Mouse (Mus musculus) MEL (cell line): ENCODE measurements around the gene Kmt2d. TPM values are rescaled to one million over a fixed set of nuclear protein-coding genes. Genes with fewer than 3 reads are reported as not detected.

Source experiments
- DNase-seq: peaks from one replicate; pipeline ENCODE4 v3.0.0; 2011; ENCODE audit warnings: low read depth, low spot score
- H3K27ac ChIP-seq: 2 replicates; pipeline ENCODE4 v1.5.1; 2012; ENCODE audit warnings: low read depth, mild to moderate bottlenecking, control low read depth, low read length, moderate library complexity; ENCODE audit not compliant: control insufficient read depth
- H3K27me3 ChIP-seq, 2 experiments: fragments of 150-350 bp in 1 of 2; sonication (generic) in 1 of 2; 2 replicates each; pipeline ENCODE4 v1.6.1; 2012; ENCODE audit warnings: low read length in 2 of 2, mild to moderate bottlenecking in 2 of 2, improper control_type of control experiment in 1 of 2, moderate library complexity in 1 of 2; ENCODE audit not compliant: insufficient read depth in 2 of 2, control insufficient read depth in 1 of 2
- H3K36me3 ChIP-seq, 2 experiments: 2 replicates each; pipeline ENCODE4 v1.6.1; 2012 to 2014; ENCODE audit warnings: low read length in 2 of 2, improper control_type of control experiment in 1 of 2, inconsistent platforms in 1 of 2, mild to moderate bottlenecking in 1 of 2; ENCODE audit not compliant: insufficient read depth in 2 of 2, control insufficient read depth in 1 of 2
- H3K4me1 ChIP-seq, 2 experiments: fragments of 150-350 bp in 1 of 2; sonication (generic) in 1 of 2; 2 replicates each; pipeline ENCODE4 v1.6.1; 2012; ENCODE audit warnings: low read length in 2 of 2, improper control_type of control experiment in 1 of 2, mild to moderate bottlenecking in 1 of 2; ENCODE audit not compliant: insufficient read depth in 2 of 2, control insufficient read depth in 1 of 2
- H3K4me3 ChIP-seq, 2 experiments: fragments of 150-350 bp in 1 of 2; sonication (generic) in 1 of 2; 2 replicates each; pipeline ENCODE4 v1.5.1; 2012; ENCODE audit warnings: low read depth in 2 of 2, low read length in 2 of 2, mild to moderate bottlenecking in 2 of 2, moderate library complexity in 2 of 2, control low read depth in 1 of 2, improper control_type of control experiment in 1 of 2; ENCODE audit not compliant: control insufficient read depth in 1 of 2, insufficient read depth in 1 of 2
- H3K79me2 ChIP-seq: 2 replicates; pipeline ENCODE4 v1.6.1; 2012; ENCODE audit warnings: mild to moderate bottlenecking, low read length, moderate library complexity; ENCODE audit not compliant: control insufficient read depth, poor library complexity, insufficient read depth
- H3K9ac ChIP-seq: 2 replicates; pipeline ENCODE4 v1.6.1; 2012; ENCODE audit warnings: low read depth, mild to moderate bottlenecking, control low read depth, low read length, moderate library complexity; ENCODE audit not compliant: control insufficient read depth, poor library complexity, severe bottlenecking
- H3K9me3 ChIP-seq: fragments of 150-350 bp; sonication (generic); replicated peaks from 2 replicates; pipeline ENCODE4 v1.6.1; 2012; ENCODE audit warnings: mild to moderate bottlenecking, low read length, improper control_type of control experiment, moderate library complexity; ENCODE audit not compliant: insufficient read depth
- BHLHE40 ChIP-seq: IDR thresholded peaks from 2 replicates; pipeline ENCODE4 v1.6.1; 2012; ENCODE audit warnings: low read depth, mild to moderate bottlenecking, inconsistent platforms, low read length, improper control_type of control experiment, borderline replicate concordance
- CHD1 ChIP-seq: IDR thresholded peaks from 2 replicates; pipeline ENCODE4 v1.6.1; 2012; ENCODE audit warnings: low read depth, mild to moderate bottlenecking, inconsistent platforms, low read length, improper control_type of control experiment
- GABPA ChIP-seq: IDR thresholded peaks from 2 replicates; pipeline ENCODE4 v1.6.1; 2012; ENCODE audit warnings: low read depth, mild to moderate bottlenecking, inconsistent platforms, low read length, improper control_type of control experiment, moderate library complexity
- GATA1 ChIP-seq: IDR thresholded peaks from 2 replicates; pipeline ENCODE4 v1.6.1; 2011; ENCODE audit warnings: low read depth, low read length, improper control_type of control experiment
- HCFC1 ChIP-seq: IDR thresholded peaks from 2 replicates; pipeline ENCODE4 v1.6.1; 2012; ENCODE audit warnings: low read depth, mild to moderate bottlenecking, inconsistent platforms, low read length, improper control_type of control experiment, moderate library complexity
- JUND ChIP-seq: IDR thresholded peaks from 2 replicates; pipeline ENCODE4 v1.6.1; 2011; ENCODE audit warnings: low read depth, mild to moderate bottlenecking, improper control_type of control experiment, low read length
- MAX ChIP-seq: IDR thresholded peaks from 2 replicates; pipeline ENCODE4 v1.6.1; 2011; ENCODE audit warnings: low read length, improper control_type of control experiment
- MYC ChIP-seq: IDR thresholded peaks from 2 replicates; pipeline ENCODE4 v1.6.1; 2011; ENCODE audit warnings: low read depth, mild to moderate bottlenecking, low read length, improper control_type of control experiment, moderate library complexity
- NELFE ChIP-seq: IDR thresholded peaks from 2 replicates; pipeline ENCODE4 v1.6.1; 2011; ENCODE audit warnings: low read depth, low read length, improper control_type of control experiment
- POLR2A ChIP-seq, 2 experiments: IDR thresholded peaks; 2 replicates each; pipeline ENCODE4 v1.6.1; 2011 to 2012; ENCODE audit warnings: low read length in 2 of 2, mild to moderate bottlenecking in 2 of 2, control low read depth in 1 of 2, improper control_type of control experiment in 1 of 2, low read depth in 1 of 2, moderate library complexity in 1 of 2; ENCODE audit not compliant: control insufficient read depth in 1 of 2, insufficient read depth in 1 of 2, poor library complexity in 1 of 2
- POLR2AphosphoS2 ChIP-seq: IDR thresholded peaks from 2 replicates; pipeline ENCODE4 v1.6.1; 2011; ENCODE audit warnings: low read length, improper control_type of control experiment
- RAD21 ChIP-seq: IDR thresholded peaks from 2 replicates; pipeline ENCODE4 v1.6.1; 2011; ENCODE audit warnings: mild to moderate bottlenecking, low read depth, low read length, improper control_type of control experiment
- SIN3A ChIP-seq: IDR thresholded peaks from 2 replicates; pipeline ENCODE4 v1.6.1; 2012; ENCODE audit warnings: low read length, improper control_type of control experiment, inconsistent platforms
- TAL1 ChIP-seq: IDR thresholded peaks from 2 replicates; pipeline ENCODE4 v1.6.1; 2012; ENCODE audit warnings: mild to moderate bottlenecking, inconsistent platforms, low read length, moderate library complexity, mixed read lengths
- USF1 ChIP-seq: IDR thresholded peaks from 2 replicates; pipeline ENCODE4 v1.6.1; 2014; ENCODE audit warnings: low read depth, mild to moderate bottlenecking, inconsistent platforms, low read length, improper control_type of control experiment, moderate library complexity
- USF2 ChIP-seq, 2 experiments: IDR thresholded peaks; 2 replicates each; pipeline ENCODE4 v1.6.1; 2011 to 2012; ENCODE audit warnings: improper control_type of control experiment in 2 of 2, low read length in 2 of 2, borderline replicate concordance in 1 of 2, inconsistent platforms in 1 of 2, low read depth in 1 of 2, mild to moderate bottlenecking in 1 of 2; ENCODE audit not compliant: insufficient read depth in 1 of 2
- ZNF384 ChIP-seq: IDR thresholded peaks from 2 replicates; pipeline ENCODE4 v1.6.1; 2012; ENCODE audit warnings: low read depth, mild to moderate bottlenecking, inconsistent platforms, low read length, improper control_type of control experiment
- polyA plus RNA-seq, 2 experiments: library from polyadenylated mRNA; stranded (reverse) in 1 of 2; unstranded in 1 of 2; fragments of >175 nt in 1 of 2; fragments of >200 nt in 1 of 2; gene quantifications; 2 replicates each; pipeline versions ENCODE4 v1.2.1 to v1.2.4; 2012; ENCODE audit warnings: low replicate concordance in 2 of 2, low read depth in 1 of 2; ENCODE audit not compliant: insufficient read length in 2 of 2, insufficient read depth in 1 of 2, missing spikeins in 1 of 2
- total RNA-seq: library from RNA; depleted of rRNA; stranded (reverse); fragments of 300-350 nt; gene quantifications from 2 replicates; pipeline ENCODE4 v1.2.3, GENCODE M21; 2012

Kmt2d gene
- total and polyA plus RNA-seq, 3 experiments, result 12.5 to 47.7 (median 42.0) TPM

DNA sequence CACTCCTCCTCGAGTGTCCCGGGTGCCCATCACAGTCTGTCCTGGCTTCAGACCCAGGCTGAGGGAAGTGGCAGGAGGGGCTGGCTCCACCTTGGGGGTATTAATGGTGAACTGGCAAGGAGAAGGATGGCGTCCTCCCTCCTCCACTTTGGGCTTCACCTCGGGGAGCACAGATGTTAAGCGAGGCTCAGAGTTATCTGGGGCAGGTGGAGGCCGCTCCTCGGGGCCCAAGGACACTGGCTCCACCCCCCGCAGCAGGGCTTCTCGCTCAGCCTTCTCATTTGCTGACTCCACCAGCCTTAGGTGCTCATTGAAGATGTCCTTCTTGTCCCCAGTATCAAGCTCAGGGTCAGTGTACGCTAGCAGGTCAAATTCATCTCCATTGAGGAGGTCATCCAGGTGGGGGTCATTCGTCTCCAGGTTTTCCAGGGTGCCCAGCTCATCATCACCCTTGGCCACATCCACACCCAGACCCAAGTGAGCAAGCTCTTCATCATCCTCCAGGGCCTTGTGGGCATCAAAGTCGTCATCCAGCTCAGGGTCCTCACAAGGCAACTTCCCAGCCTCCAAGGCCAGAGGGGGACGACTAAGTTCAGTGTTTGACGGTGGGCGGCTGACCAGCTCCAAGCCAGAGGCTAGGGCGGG is 20.9 kb downstream of the Kmt2d start:
- no peak overlapping the region for H3K4me3 ChIP-seq
- DNase-seq, result no peak
- no peak overlapping the region for H3K27ac ChIP-seq
- peaks cover 0 to 41% of the 10 kb centered on the region in 2 experiments; a peak in 2 of 4 replicates for H3K36me3 ChIP-seq
- H3K79me2 ChIP-seq, result no peaks in the 10 kb centered on the region; the same call in 1 of the 2 replicates
- H3K4me1 ChIP-seq, result no peaks in the 10 kb centered on the region
- TF ChIP-seq USF1 (no peak), CHD1 (no peak), GABPA (no peak), BHLHE40 (no peak), TAL1 (no peak), MYC (no peak), POLR2A (IDR thresholded peaks at IDR 0.05; ENCODE audit: control insufficient read depth in 1 of 2, insufficient read depth in 1 of 2, low read depth in 1 of 2, low read length in 2 of 2, poor library complexity in 1 of 2) (no peak), HCFC1 (no peak), JUND (no peak), SIN3A (no peak)
- H3K9me3 ChIP-seq, result no peaks in the 10 kb centered on the region
- no peaks in the 10 kb centered on the region for H3K27me3 ChIP-seq
- H3K9ac ChIP-seq, result no peak overlapping the region

DNA sequence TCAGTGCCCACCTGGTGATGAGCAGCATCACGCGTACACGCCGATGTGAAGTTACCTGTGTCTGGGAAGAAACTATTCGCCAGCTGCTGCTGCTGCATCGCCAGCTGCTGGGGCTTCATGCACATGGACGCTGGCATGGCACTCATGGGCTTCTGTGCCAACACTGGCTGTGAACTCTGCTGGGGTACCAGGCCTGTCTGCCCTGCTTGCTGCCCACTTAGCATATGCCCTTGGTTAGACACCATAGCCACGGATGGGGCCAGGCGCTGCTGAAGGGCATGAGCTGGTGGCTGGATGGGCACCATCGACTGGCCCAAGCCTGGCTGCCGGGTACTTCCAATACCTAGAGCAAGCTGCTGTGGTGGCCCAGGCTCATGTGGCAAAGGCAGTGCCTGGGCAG is 21.8 kb downstream of the Kmt2d start:
- Histone ChIP-seq H3K4me3 (no peak overlapping the region), H3K27me3 (no peaks in the 10 kb centered on the region), H3K9me3 (no peaks in the 10 kb centered on the region), H3K79me2 (no peaks in the 10 kb centered on the region; the same call in 1 of the 2 replicates), H3K27ac (no peak overlapping the region), H3K9ac (no peak overlapping the region), H3K36me3 (peaks cover 0 to 40% of the 10 kb centered on the region in 2 experiments; a peak in 2 of 4 replicates), H3K4me1 (no peaks in the 10 kb centered on the region)
- DNase-seq, result no peak
- TF ChIP-seq USF1 (no peak), MAX (no peak)

DNA sequence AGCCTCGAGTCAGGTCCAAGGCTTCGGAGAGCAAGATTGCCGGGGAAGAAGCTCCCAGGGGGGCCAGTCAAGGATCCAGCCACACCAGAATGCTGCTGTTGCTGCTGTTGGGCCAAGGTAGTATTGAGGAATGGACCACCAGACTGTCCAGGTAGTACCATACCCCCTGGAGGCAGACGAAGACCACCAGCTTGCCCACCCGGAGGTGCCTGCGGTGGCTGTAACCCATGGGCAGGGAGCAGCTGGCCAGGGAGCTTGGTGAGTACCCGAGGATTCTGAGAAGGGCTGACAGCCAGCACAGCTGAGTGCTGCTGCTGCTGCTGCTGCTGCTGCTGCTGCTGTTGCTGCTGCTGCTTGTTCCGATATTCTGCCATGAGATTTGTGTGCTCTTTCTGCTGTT is 24.9 kb downstream of the Kmt2d start:
- TF ChIP-seq RAD21 (no peak), USF2 (IDR thresholded peaks at IDR 0.05; ENCODE audit: borderline replicate concordance in 1 of 2, insufficient read depth in 1 of 2, low read depth in 1 of 2, low read length in 2 of 2) (no peak), GATA1 (no peak), ZNF384 (no peak), BHLHE40 (no peak), POLR2AphosphoS2 (no peak), NELFE (no peak)
- no peak overlapping the region for H3K9ac ChIP-seq

More for the DNA sequence above, 24.9 kb downstream of the Kmt2d start:
- Histone ChIP-seq H3K4me1 (no peaks in the 10 kb centered on the region), H3K79me2 (no peaks in the 10 kb centered on the region; the same call in 1 of the 2 replicates), H3K9me3 (no peaks in the 10 kb centered on the region), H3K27me3 (no peaks in the 10 kb centered on the region), H3K36me3 (peaks cover 0 to 39% of the 10 kb centered on the region in 2 experiments; a peak in 2 of 4 replicates), H3K27ac (no peak overlapping the region), H3K4me3 (no peak overlapping the region)
- no peak for DNase-seq
